Mouse (Mus musculus): ENCODE measurements at regions not wholly inside any gene's neighbourhood (a gene's known extent, or its start where the extent isn't known, plus 50 kb on each side); places are given as distances from the start of the nearest gene placed in this dataset.

DNA sequence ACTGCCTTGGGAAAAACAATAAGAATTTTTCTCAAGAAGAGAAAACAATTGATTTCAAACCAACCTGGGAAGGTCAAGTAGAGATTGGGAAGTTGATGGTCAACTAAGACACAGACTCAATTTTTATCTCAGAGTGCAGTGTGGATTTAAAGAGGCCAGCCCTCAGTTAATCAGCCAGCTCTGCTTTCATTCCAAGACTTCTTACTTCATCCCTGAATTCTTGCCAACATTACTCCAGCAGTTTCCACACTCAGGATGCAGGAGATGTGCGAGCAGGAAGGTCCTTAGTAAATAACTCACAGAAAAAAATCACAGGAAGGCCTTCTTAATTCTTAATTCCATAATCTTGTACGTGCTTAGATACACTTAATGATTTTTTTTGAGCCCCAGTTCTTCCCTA, 144.1 kb upstream of the Nrp1 start (continued):
- TF ChIP-seq ZC3H11A (IDR thresholded peaks at IDR 0.05; ENCODE audit: low read depth, low read length) = no peak
- no peak for TF ChIP-seq USF2 (IDR thresholded peaks at IDR 0.05; ENCODE audit: borderline replicate concordance in 1 of 2, insufficient read depth in 1 of 2, low read depth in 1 of 2, low read length in 2 of 2)
- TF ChIP-seq SMC3 (IDR thresholded peaks at IDR 0.05; ENCODE audit: low read depth, low read length) = no peak

DNA sequence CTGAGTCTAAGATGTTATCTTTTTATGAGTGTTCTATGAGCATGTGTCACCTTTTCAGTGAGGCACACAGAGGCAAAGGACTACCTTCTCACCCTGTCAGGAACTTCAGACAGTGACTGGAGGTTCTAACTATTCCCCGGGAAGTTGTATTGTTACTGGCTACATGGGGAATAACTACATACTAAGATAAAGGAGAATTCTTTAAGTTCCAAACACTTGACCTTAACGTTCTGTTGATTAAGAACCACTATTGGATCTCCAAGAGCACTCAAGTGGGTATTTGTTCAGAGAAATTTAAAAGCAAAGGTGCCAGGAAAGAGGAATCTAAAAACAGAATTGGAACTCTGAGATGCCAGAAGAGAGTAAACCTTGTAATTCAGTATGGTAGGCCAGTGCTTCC, 139.5 kb upstream of the Nrp1 start:
- no peaks in the 10 kb centered on the region for H3K9me3 ChIP-seq (replicated peaks; ENCODE audit: insufficient read depth, low read length)
- H3K4me3 ChIP-seq (ENCODE audit: control insufficient read depth in 1 of 2, insufficient read depth in 1 of 2, low read depth in 2 of 2, low read length in 2 of 2) = no peak overlapping the region
- H3K27ac ChIP-seq (ENCODE audit: control insufficient read depth, low read depth, low read length) = no peak overlapping the region
- TF ChIP-seq HCFC1 (IDR thresholded peaks at IDR 0.05; ENCODE audit: low read depth, low read length) = no peak
- TF ChIP-seq SIN3A (IDR thresholded peaks at IDR 0.05; ENCODE audit: low read length) = no peak
- TF ChIP-seq MYB (IDR thresholded peaks at IDR 0.05; ENCODE audit: low read depth, low read length) = no peak
- no peak for TF ChIP-seq NELFE (IDR thresholded peaks at IDR 0.05; ENCODE audit: low read depth, low read length)
- TF ChIP-seq POLR2A (IDR thresholded peaks at IDR 0.05; ENCODE audit: control insufficient read depth in 1 of 2, insufficient read depth in 1 of 2, low read depth in 1 of 2, low read length in 2 of 2, poor library complexity in 1 of 2) = no peak
- TF ChIP-seq SMC3 (IDR thresholded peaks at IDR 0.05; ENCODE audit: low read depth, low read length) = no peak
- no peak for TF ChIP-seq MEF2A (IDR thresholded peaks at IDR 0.05; ENCODE audit: extremely low read depth, insufficient replicate concordance, low read depth, low read length, poor library complexity, severe bottlenecking)
- no peak for TF ChIP-seq MAFK (IDR thresholded peaks at IDR 0.05; ENCODE audit: borderline replicate concordance, low read depth, low read length)
- no peak for TF ChIP-seq NRF1 (IDR thresholded peaks at IDR 0.05; ENCODE audit: insufficient read depth, low read depth, low read length, poor library complexity, severe bottlenecking)
- no peak for TF ChIP-seq TBP (IDR thresholded peaks at IDR 0.05; ENCODE audit: low read depth, low read length)
- no peak for TF ChIP-seq RAD21 (IDR thresholded peaks at IDR 0.05; ENCODE audit: low read depth, low read length)
- no peak for TF ChIP-seq JUND (IDR thresholded peaks at IDR 0.05; ENCODE audit: low read depth, low read length)
- no peak for TF ChIP-seq MAZ (IDR thresholded peaks at IDR 0.05; ENCODE audit: low read depth, low read length)
- no peak for TF ChIP-seq BHLHE40 (IDR thresholded peaks at IDR 0.05; ENCODE audit: borderline replicate concordance, low read depth, low read length)
- no peak for TF ChIP-seq POLR2AphosphoS2 (IDR thresholded peaks at IDR 0.05; ENCODE audit: low read length)
- TF ChIP-seq ZMIZ1 (IDR thresholded peaks at IDR 0.05; ENCODE audit: low read depth, low read length) = no peak
- TF ChIP-seq CTCF (IDR thresholded peaks at IDR 0.05 in 2 of 3, conservative IDR thresholded peaks at IDR 0.05 in 1 of 3; ENCODE audit: control insufficient read depth in 1 of 3, insufficient read depth in 1 of 3, low read depth in 2 of 3, low read length in 3 of 3, poor library complexity in 1 of 3, severe bottlenecking in 1 of 3) = no peak
- no peaks in the 10 kb centered on the region for H3K79me2 ChIP-seq (ENCODE audit: control insufficient read depth, insufficient read depth, low read length, poor library complexity)
- H3K27me3 ChIP-seq (ENCODE audit: control insufficient read depth in 1 of 2, insufficient read depth in 2 of 2, low read length in 2 of 2) = no peaks in the 10 kb centered on the region
- DNase-seq (ENCODE audit: low read depth, low spot score) = no peak
- no peak overlapping the region for H3K9ac ChIP-seq (ENCODE audit: control insufficient read depth, low read depth, low read length, poor library complexity, severe bottlenecking)
- H3K4me1 ChIP-seq (ENCODE audit: control insufficient read depth in 1 of 2, insufficient read depth in 2 of 2, low read length in 2 of 2) = no peaks in the 10 kb centered on the region
- H3K36me3 ChIP-seq (ENCODE audit: control insufficient read depth in 1 of 2, insufficient read depth in 2 of 2, low read length in 2 of 2) = no peaks in the 10 kb centered on the region

DNA sequence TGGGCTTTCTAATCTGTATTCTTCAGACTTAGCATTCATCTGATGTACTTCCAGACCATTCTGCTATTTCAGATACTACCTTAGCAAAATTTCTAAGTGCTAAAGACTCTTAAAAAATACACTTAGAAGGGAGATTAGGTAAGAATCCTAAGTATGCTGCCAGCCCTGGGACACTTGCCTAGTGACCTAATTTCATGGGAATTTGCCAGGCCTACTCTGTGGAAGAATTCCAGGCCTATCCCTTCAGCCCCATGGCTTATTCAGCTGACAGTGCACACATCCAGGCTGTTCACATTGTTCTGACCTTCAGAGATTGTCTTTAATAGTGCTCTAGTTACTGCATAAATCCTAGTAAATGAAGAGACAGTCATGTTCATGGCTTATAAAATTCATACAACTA, 138.9 kb upstream of the Nrp1 start:
- TF ChIP-seq MAZ (IDR thresholded peaks at IDR 0.05; ENCODE audit: low read depth, low read length) (no peak), USF2 (IDR thresholded peaks at IDR 0.05; ENCODE audit: borderline replicate concordance in 1 of 2, insufficient read depth in 1 of 2, low read depth in 1 of 2, low read length in 2 of 2) (no peak), RAD21 (IDR thresholded peaks at IDR 0.05; ENCODE audit: low read depth, low read length) (no peak), RCOR1 (IDR thresholded peaks at IDR 0.05; ENCODE audit: low read depth, low read length) (no peak), ZNF384 (IDR thresholded peaks at IDR 0.05; ENCODE audit: low read depth, low read length) (no peak), MXI1 (IDR thresholded peaks at IDR 0.05; ENCODE audit: low read depth, low read length) (no peak), EP300 (IDR thresholded peaks at IDR 0.05; ENCODE audit: low read depth in 1 of 2, low read length in 2 of 2) (no peak), KAT2A (conservative IDR thresholded peaks at IDR 0.05; ENCODE audit: low read depth, low read length) (no peak), ZMIZ1 (IDR thresholded peaks at IDR 0.05; ENCODE audit: low read depth, low read length) (no peak), POLR2A (IDR thresholded peaks at IDR 0.05; ENCODE audit: control insufficient read depth in 1 of 2, insufficient read depth in 1 of 2, low read depth in 1 of 2, low read length in 2 of 2, poor library complexity in 1 of 2) (no peak), MEF2A (IDR thresholded peaks at IDR 0.05; ENCODE audit: extremely low read depth, insufficient replicate concordance, low read depth, low read length, poor library complexity, severe bottlenecking) (no peak), CHD1 (IDR thresholded peaks at IDR 0.05; ENCODE audit: low read depth, low read length) (no peak), JUND (IDR thresholded peaks at IDR 0.05; ENCODE audit: low read depth, low read length) (no peak), TAL1 (IDR thresholded peaks at IDR 0.05; ENCODE audit: low read length) (no peak), UBTF (IDR thresholded peaks at IDR 0.05; ENCODE audit: borderline replicate concordance, insufficient read depth, low read depth, low read length) (no peak), NRF1 (IDR thresholded peaks at IDR 0.05; ENCODE audit: insufficient read depth, low read depth, low read length, poor library complexity, severe bottlenecking) (no peak)
- no peak overlapping the region for H3K9ac ChIP-seq (ENCODE audit: control insufficient read depth, low read depth, low read length, poor library complexity, severe bottlenecking)
- H3K36me3 ChIP-seq (ENCODE audit: control insufficient read depth in 1 of 2, insufficient read depth in 2 of 2, low read length in 2 of 2) = no peaks in the 10 kb centered on the region
- H3K4me3 ChIP-seq (ENCODE audit: control insufficient read depth in 1 of 2, insufficient read depth in 1 of 2, low read depth in 2 of 2, low read length in 2 of 2) = no peak overlapping the region
- no peak overlapping the region for H3K27ac ChIP-seq (ENCODE audit: control insufficient read depth, low read depth, low read length)
- H3K4me1 ChIP-seq (ENCODE audit: control insufficient read depth in 1 of 2, insufficient read depth in 2 of 2, low read length in 2 of 2) = no peaks in the 10 kb centered on the region
- H3K79me2 ChIP-seq (ENCODE audit: control insufficient read depth, insufficient read depth, low read length, poor library complexity) = no peaks in the 10 kb centered on the region
- no peaks in the 10 kb centered on the region for H3K9me3 ChIP-seq (replicated peaks; ENCODE audit: insufficient read depth, low read length)
- H3K27me3 ChIP-seq (ENCODE audit: control insufficient read depth in 1 of 2, insufficient read depth in 2 of 2, low read length in 2 of 2) = no peaks in the 10 kb centered on the region
- no peak for DNase-seq (ENCODE audit: low read depth, low spot score)
